Mouse (Mus musculus) heart, embryonic 16.5 days (tissue): ENCODE data around the gene Lrpprc. TPM values are rescaled to one million over a fixed set of nuclear protein-coding genes. Genes with fewer than 3 reads are reported as not detected.

ENCODE experiments used
- ATAC-seq: fragments of 200-750 bp; cut with Nextera tagmentation; replicated peaks from 2 replicates; pipeline ENCODE4 v1.8.0; 2017; ENCODE audit warnings: moderate number of reproducible peaks; ENCODE audit not compliant: insufficient read depth, low FRiP score; ENCODE audit errors: extremely low read depth
- H3K27ac ChIP-seq: fragments of 300-500 bp; sonication (generic); 2 replicates; pipeline ENCODE4 v1.5.1; 2014; ENCODE audit warnings: mild to moderate bottlenecking, low read length, control low read depth, moderate library complexity
- H3K27me3 ChIP-seq: fragments of 300-500 bp; sonication (generic); 2 replicates; pipeline ENCODE4 v1.6.1; 2014; ENCODE audit warnings: low read length, mixed read lengths; ENCODE audit not compliant: control insufficient read depth, insufficient read depth
- H3K36me3 ChIP-seq: fragments of 300-500 bp; sonication (generic); 2 replicates; pipeline ENCODE4 v1.6.1; 2014; ENCODE audit not compliant: control insufficient read depth, insufficient read depth
- H3K4me1 ChIP-seq: fragments of 300-500 bp; sonication (generic); 2 replicates; pipeline ENCODE4 v1.6.1; 2014; ENCODE audit warnings: low read length, mixed read lengths; ENCODE audit not compliant: control insufficient read depth, insufficient read depth
- H3K4me2 ChIP-seq: fragments of 300-500 bp; sonication (generic); 2 replicates; pipeline ENCODE4 v1.6.1; 2014; ENCODE audit warnings: low read depth, mild to moderate bottlenecking, control low read depth, low read length
- H3K4me3 ChIP-seq: fragments of 300-500 bp; sonication (generic); 2 replicates; pipeline ENCODE4 v1.5.1; 2014; ENCODE audit warnings: mild to moderate bottlenecking, control low read depth, low read length
- H3K9ac ChIP-seq: fragments of 300-500 bp; sonication (generic); 2 replicates; pipeline ENCODE4 v1.6.1; 2014; ENCODE audit warnings: low read length, control low read depth
- H3K9me3 ChIP-seq: fragments of 300-500 bp; sonication (generic); replicated peaks from 2 replicates; pipeline ENCODE4 v1.6.1; 2016; ENCODE audit warnings: low read length; ENCODE audit not compliant: control insufficient read depth
- WGBS: fragments of 180-500 bp; shearing (Covaris S2); extraction: QIAGEN DNeasy Blood & Tissue Kit; methylation state at CpG from one replicate; pipeline ENCODE4 v1.1.7; 2014; 5-methylcytosine and 5-hydroxymethylcytosine counted together
- polyA plus RNA-seq: library from polyadenylated mRNA; unstranded; fragments of >200 nt; fragmentation: Nextera tagmentation; extraction: Ambion mirVana; gene quantifications from 2 replicates; pipeline ENCODE4 v1.2.1, GENCODE M21; 2015

Gene Lrpprc
- polyA plus RNA-seq, 1 experiment from 2014 or later = 68.9 TPM

DNA sequence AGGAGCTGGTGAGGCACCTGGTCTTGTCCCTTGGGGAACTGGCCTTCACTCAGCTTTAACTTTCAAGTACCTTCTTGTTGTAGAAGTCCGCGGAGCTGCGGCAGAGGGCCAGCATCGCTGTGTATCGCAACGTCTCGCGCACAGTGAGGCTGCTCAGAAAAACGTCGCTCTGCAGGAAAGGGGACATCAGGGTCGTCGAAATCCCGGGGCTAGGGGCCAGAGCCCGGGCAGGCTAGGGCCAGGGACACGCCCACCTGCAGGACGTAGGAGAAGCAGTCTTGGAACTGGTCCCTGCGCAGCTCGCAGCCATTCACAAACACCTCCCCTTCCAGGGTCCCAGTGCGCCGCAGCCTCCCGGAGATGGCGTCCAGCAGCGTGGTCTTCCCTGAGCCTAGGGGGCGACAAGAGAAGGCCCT is 114.6 kb downstream of the Lrpprc start, which contains the start of gene Abcg8:
Abcg8 (plus strand) TSS at position 352 of the 416 bp plus-strand sequence.
- peak within 1 kb of the TSS; percentile 55 for H3K4me3 ChIP-seq
- no peaks in the 10 kb centered on the region; the same call in 1 of the 2 replicates for H3K27me3 ChIP-seq
- no peaks in the 10 kb centered on the region for H3K9me3 ChIP-seq
- ATAC-seq = no peak
- H3K4me1 ChIP-seq = peaks cover 7% of the 10 kb centered on the region
- H3K9ac ChIP-seq = peak within 1 kb of the TSS; percentile 39
- no peaks in the 10 kb centered on the region for H3K36me3 ChIP-seq
- H3K27ac ChIP-seq = no peak within 1 kb of the TSS
- WGBS = 2% methylated on average over 24 of the region's 24 CpGs
- H3K4me2 ChIP-seq = peak within 1 kb of the TSS; percentile 92

DNA sequence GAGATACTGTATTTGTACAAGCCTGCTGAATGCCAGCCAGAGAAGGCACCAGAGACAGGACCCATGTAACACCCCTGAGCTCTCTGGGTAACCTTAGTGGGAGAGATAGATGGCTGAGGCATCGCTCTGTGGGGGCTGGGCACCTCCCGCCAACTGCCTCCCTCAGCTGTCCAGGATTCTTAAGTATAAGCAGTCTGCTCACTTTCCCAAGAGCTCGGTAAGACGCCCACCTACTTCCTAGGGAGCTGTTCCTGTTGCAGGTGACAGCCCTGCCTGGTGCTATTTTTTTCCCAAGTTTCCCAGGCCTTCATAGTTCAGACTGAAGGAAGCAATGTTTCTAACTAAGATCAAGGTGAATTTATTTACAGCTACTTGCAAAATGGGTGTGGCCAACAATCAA is 115.4 kb downstream of the Lrpprc start:
- Histone ChIP-seq H3K4me1 (peaks cover 7% of the 10 kb centered on the region), H3K27ac (no peak overlapping the region), H3K4me2 (no peak overlapping the region), H3K9ac (no peak overlapping the region), H3K36me3 (no peaks in the 10 kb centered on the region), H3K27me3 (no peaks in the 10 kb centered on the region; the same call in 1 of the 2 replicates), H3K9me3 (no peaks in the 10 kb centered on the region), H3K4me3 (no peak overlapping the region)
- 43% methylated on average over 4 of the region's 4 CpGs for WGBS
- no peak for ATAC-seq

GRCm38 (mm10) chr17:84674048-84674447 is 116.5 kb downstream of the Lrpprc start:
- Histone ChIP-seq H3K4me2 (no peak overlapping the region), H3K9me3 (no peaks in the 10 kb centered on the region), H3K9ac (no peak overlapping the region), H3K27me3 (no peaks in the 10 kb centered on the region; the same call in 1 of the 2 replicates), H3K27ac (no peak overlapping the region), H3K36me3 (no peaks in the 10 kb centered on the region), H3K4me1 (peaks cover 7% of the 10 kb centered on the region), H3K4me3 (no peak overlapping the region)
- 55% methylated on average over 7 of the region's 7 CpGs for WGBS
- no peak for ATAC-seq

DNA sequence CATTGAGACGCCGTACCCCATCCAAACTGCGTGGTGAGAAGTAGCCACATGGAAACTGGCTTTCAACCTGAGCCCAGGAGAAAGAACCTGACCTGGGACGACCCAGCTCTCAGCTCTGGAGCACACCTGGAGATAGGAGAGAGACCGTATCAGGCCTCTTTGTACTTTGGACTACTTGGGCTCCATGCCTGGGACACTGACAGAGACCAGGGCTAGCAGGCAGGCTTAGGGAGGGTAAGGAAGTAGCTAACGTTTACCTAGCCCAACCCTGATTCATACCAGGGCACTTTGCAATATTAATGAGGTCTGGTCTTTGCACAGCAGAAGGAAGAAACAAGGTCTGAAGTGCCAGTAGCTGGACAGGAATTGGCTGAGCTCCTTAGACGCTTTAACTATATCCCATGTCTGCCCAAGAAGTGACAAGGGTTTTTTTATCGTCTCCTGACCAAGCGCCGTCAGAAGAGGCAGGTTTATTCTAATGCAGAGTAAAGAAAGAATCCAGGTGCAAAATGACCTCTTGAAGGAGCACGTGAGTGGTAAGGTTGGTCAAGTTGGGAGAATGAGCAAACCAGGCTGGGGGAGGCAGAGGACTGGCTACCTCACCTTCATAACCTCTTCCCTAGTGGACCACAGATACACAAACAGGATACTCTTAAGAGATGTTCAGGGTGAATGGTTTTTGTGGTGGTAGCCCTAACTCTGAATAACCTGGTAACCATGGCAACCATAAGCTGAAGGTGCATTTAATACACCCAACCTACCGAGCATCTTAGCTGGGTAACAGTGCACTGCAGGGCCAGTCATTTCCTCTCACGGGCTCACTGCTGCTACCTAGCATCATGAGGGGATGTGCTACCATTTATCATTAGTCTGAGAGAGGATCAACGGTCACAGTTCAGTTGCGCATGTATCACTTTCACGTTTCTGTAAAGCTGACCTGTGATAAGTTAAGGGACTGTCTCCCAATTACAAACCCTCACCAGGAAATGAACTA is 117.9 kb downstream of the Lrpprc start:
- no peak for ATAC-seq
- 66% methylated on average over 16 of the region's 16 CpGs for WGBS

DNA sequence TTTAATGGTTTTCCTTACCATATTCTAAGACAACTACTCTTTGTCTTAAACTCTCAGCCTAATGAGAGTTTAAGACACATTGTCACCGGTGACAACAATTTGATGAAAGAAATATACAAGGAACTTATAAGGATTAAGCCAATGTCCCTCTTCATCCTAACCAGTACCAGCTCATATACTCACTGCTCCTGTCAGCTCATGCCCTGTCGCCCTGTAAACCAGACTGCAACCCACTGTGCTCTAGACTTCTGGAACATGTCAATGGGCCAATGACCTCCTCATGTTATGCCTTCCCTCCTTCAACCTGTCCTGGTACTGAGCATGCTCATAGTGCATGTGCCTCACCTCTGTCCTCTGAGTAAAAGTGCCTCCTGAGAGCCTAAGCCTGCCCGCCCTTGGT is 122.7 kb downstream of the Lrpprc start:
- Histone ChIP-seq H3K9me3 (no peaks in the 10 kb centered on the region), H3K27ac (no peak overlapping the region), H3K4me3 (no peak overlapping the region), H3K9ac (no peak overlapping the region), H3K4me1 (peaks cover 3% of the 10 kb centered on the region; the same call in 1 of the 2 replicates), H3K36me3 (no peaks in the 10 kb centered on the region), H3K27me3 (no peaks in the 10 kb centered on the region), H3K4me2 (no peak overlapping the region)
- 87% methylated on average over 3 of the region's 3 CpGs for WGBS
- ATAC-seq = no peak

More for the DNA sequence above, 117.9 kb downstream of the Lrpprc start:
- Histone ChIP-seq H3K36me3 (no peaks in the 10 kb centered on the region), H3K4me2 (no peak overlapping the region), H3K9me3 (no peaks in the 10 kb centered on the region), H3K4me1 (peaks cover 7% of the 10 kb centered on the region), H3K27me3 (no peaks in the 10 kb centered on the region; the same call in 1 of the 2 replicates), H3K9ac (no peak overlapping the region), H3K4me3 (no peak overlapping the region), H3K27ac (no peak overlapping the region)

DNA sequence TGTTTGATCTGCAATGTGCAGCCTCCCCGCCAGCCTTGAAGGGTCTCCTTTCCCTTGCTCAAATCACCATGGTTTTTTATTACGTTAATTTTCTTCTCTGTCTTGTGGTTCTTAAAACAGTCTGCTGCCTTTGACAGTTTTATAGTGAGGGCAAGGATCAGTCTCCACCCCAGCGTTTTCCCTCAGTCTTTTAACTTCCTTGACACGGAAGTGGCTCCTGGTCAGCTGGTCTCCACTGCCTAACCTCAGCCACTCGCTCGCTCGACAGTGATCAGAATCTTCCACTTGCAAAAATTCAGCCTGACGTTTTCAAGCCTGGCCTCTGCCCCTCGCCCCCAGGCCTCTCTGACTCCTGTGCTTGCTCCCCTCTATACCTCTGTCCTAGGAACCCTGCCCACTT is 124.9 kb downstream of the Lrpprc start:
- Histone ChIP-seq H3K4me1 (peaks cover 3% of the 10 kb centered on the region; the same call in 1 of the 2 replicates), H3K4me2 (no peak overlapping the region), H3K9me3 (no peaks in the 10 kb centered on the region), H3K9ac (no peak overlapping the region), H3K27me3 (no peaks in the 10 kb centered on the region), H3K4me3 (no peak overlapping the region), H3K36me3 (no peaks in the 10 kb centered on the region), H3K27ac (no peak overlapping the region)
- WGBS = 40% methylated on average over 9 of the region's 9 CpGs
- no peak for ATAC-seq

GRCm38 (mm10) chr17:84665053-84665452 is 125.5 kb downstream of the Lrpprc start:
- Histone ChIP-seq H3K9ac (no peak overlapping the region), H3K4me3 (no peak overlapping the region), H3K36me3 (no peaks in the 10 kb centered on the region), H3K4me1 (peaks cover 3% of the 10 kb centered on the region; the same call in 1 of the 2 replicates), H3K4me2 (no peak overlapping the region), H3K27me3 (no peaks in the 10 kb centered on the region), H3K27ac (no peak overlapping the region), H3K9me3 (no peaks in the 10 kb centered on the region)
- ATAC-seq = no peak
- WGBS = 30% methylated on average over 10 of the region's 10 CpGs

GRCm38 (mm10) chr17:84658951-84659350 is 131.6 kb downstream of the Lrpprc start:
- WGBS = 79% methylated on average over 8 of the region's 8 CpGs

DNA sequence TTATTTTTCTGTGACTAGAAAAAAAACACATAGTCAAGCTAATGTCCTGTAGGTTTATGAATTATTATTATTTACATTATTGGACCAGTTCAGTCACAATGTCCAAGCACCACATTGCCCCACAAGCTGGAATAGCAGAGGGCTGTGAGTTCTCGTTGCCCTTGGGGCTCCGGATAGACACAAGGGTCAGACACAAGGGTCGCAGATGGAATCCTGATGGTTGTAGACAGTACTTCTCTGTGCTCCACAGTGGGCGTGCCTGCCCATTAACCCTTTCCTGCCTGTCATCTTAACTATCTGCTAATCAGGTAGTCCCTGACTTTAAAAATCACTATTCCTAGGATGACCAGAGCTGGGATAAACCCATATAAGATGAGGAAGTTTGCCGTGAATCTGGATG is 132.4 kb downstream of the Lrpprc start:
- ATAC-seq = no peak
- 39% methylated on average over 5 of the region's 5 CpGs for WGBS

More at GRCm38 (mm10) chr17:84658951-84659350, 131.6 kb downstream of the Lrpprc start:
- no peak overlapping the region for H3K27ac ChIP-seq
- no peak overlapping the region for H3K9ac ChIP-seq
- H3K27me3 ChIP-seq = no peaks in the 10 kb centered on the region
- no peak overlapping the region for H3K4me3 ChIP-seq
- no peaks in the 10 kb centered on the region for H3K9me3 ChIP-seq
- H3K36me3 ChIP-seq = no peaks in the 10 kb centered on the region
- no peak for ATAC-seq
- H3K4me2 ChIP-seq = no peak overlapping the region
- no peaks in the 10 kb centered on the region; the same call in 1 of the 2 replicates for H3K4me1 ChIP-seq

More for the DNA sequence above, 132.4 kb downstream of the Lrpprc start:
- Histone ChIP-seq H3K9me3 (no peaks in the 10 kb centered on the region), H3K4me1 (no peaks in the 10 kb centered on the region; the same call in 1 of the 2 replicates), H3K27ac (no peak overlapping the region), H3K4me2 (no peak overlapping the region), H3K36me3 (no peaks in the 10 kb centered on the region), H3K4me3 (no peak overlapping the region), H3K9ac (no peak overlapping the region), H3K27me3 (no peaks in the 10 kb centered on the region)
